Mouse (Mus musculus): ENCODE results near the gene Epha3.

Epha3 gene

DNA sequence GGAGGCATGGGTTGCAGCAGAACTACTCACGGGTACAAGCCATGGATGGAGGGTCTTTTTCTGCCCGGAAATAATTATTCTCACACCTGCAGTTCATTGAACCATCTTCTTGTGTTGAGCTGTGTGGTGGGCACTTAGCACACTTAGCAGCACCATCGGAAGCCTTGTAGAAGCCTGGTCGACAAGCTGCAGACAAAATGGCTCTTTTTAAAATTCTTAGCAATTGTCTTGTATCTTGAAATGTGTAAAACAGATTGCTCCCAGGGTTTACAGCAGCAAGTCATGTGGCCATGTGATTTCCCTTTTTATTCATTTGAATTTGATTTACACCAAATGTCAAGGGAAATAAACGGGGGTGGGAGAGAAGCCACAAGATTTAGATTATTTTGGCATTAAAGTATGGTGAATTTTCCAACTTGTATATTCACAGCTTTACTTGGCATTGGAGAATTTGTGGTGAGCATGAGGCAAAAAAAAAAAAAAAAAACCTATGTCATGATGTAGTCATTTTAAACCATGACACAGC, 210.5 kb downstream of the Epha3 start:
- no peak for DNase-seq (ENCODE audit: low read depth, low spot score)

DNA sequence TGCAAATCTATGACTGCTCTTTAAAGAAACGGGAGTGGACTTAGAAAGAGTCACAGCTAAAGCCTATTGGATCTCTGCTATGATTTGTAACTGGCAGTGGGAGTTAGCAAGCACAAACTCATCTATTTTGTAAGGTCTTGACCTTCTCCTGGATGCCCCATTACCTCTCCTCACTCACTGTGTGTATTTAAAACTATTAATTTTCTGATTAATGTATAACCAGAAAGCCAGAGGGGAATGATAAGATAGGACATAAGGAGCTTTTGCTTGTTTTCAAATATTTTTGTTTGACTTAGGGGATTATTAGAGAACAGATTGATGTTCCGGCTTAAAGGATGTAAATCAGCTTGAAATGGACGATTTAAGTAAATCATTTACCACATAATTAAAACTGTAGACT, 213.2 kb downstream of the Epha3 start:
- no peak for DNase-seq (ENCODE audit: low read depth, low spot score)

DNA sequence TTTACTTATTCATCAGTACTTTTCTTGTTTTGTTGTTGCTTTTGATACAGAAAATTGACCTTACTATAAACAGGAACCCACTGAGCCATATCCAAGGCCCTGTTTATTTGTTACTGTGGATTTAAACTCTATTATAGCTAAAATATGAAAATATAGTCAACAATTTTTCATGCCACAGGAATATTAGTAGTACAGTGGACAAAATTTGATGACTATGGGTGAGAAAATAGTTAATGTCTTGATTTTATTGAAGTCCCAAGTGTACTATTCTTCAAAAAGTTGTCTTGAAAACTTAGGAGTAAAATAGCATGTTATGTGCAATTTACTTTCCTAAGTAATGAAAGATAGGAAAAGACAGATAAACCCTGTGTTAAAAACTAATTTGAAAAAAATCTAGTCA, 217.4 kb downstream of the Epha3 start:
- DNase-seq (ENCODE audit: low read depth, low spot score), result no peak

GRCm38 (mm10) chr16:63642641-63643040, 221.3 kb downstream of the Epha3 start:
- no peak for DNase-seq (ENCODE audit: low read depth, low spot score)

DNA sequence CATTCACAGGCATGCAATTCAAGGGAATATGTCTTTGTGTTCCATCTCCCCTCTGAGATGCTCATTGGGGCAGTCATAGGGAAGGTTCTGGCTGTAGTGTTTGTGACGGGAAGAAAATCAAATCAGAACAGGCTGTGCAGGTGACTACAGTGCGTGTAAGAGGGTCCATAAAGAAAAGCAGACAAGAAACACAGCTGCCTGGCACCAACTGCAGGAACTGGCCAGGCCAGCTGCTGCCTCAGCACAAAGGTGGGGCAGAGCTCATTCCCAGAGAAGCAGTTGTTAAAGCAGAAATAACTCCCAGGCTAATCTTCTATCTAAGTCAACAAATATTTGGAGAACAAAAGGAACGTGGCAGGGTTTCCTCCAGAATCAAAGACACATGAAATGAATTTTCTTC, 222.4 kb downstream of the Epha3 start:
- DNase-seq (ENCODE audit: low read depth, low spot score), result no peak

DNA sequence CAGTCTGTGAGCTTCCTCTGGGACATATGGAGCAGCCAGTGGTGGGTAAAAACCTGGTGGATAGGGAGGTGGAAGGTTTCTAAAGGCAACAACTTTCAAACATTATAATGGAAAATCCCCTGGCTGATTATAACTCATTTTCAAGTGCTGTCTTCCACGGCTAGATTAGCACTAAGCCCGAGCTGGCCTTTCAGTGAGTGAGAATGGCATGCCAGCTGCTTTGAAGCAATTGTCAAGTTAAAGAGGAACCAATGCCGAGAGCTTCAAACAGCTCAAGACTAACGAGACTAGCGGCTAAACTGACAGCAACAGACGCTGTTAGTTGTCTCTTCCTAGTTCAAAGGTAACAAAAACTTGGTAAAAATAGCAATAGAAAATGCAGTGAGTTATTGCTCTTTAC, 225.3 kb downstream of the Epha3 start:
- no peak for DNase-seq (ENCODE audit: low read depth, low spot score)

- DNase-seq (ENCODE audit: low read depth, low spot score), result no peak
These were observed 230.2 kb downstream of the Epha3 start for GRCm38 (mm10) chr16:63633748-63634166.

GRCm38 (mm10) chr16:63625229-63625628, 238.7 kb downstream of the Epha3 start:
- DNase-seq (ENCODE audit: low read depth, low spot score), result no peak

DNA sequence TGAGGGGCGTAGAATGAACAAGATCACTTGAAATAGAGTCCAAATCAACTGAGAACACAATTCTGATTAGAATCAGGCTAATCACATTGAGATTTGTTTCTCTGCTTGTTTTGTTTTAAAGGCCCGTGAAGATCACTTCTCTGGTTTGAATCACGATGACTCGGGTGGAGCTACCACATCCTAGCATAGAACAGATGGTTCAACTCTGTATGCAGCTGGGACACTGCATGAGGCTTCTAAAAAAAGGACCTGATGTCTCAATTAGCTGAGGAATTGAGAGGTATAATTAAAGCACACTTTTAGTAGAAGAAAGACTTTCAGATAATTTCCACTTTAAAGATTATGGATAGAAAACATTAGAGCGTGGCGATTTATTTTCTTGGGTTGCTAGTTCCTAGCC, 242.1 kb downstream of the Epha3 start:
- no peak for DNase-seq (ENCODE audit: low read depth, low spot score)

- DNase-seq (ENCODE audit: low read depth, low spot score), result no peak
These were observed 248.6 kb downstream of the Epha3 start for GRCm38 (mm10) chr16:63615396-63615795.

- no peak for DNase-seq (ENCODE audit: low read depth, low spot score)
These were observed 251.0 kb downstream of the Epha3 start for GRCm38 (mm10) chr16:63613006-63613405.

- DNase-seq (ENCODE audit: low read depth, low spot score), result no peak
These were observed 263.7 kb downstream of the Epha3 start for GRCm38 (mm10) chr16:63600229-63600628.

- DNase-seq (ENCODE audit: low read depth, low spot score), result no peak
These were observed 269.3 kb downstream of the Epha3 start for GRCm38 (mm10) chr16:63594656-63595055.

DNA sequence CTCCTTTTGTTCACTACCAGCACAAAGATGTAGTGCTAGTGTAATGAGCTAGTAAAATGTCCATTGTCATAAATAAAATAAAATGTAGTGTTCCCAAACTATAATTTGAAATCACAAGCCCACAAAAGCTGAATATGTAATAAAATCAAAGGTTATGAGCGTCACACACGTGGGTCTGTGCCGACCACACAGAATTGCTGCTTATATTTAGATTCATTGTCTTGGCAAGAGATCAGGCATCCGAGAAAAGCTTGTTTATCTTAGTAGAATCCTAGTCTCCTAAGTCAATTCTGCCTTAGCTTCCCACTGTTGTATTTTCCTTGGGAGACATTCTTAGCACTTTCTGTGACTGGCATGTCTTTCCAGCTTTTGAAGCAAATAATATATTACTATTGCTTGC, 294.2 kb downstream of the Epha3 start:
- DNase-seq (ENCODE audit: low read depth, low spot score), result no peak

- peak; percentile 1 for DNase-seq (ENCODE audit: low read depth, low spot score)
These were observed 297.7 kb downstream of the Epha3 start for GRCm38 (mm10) chr16:63566106-63566836.

GRCm38 (mm10) chr16:63556410-63557146, 307.4 kb downstream of the Epha3 start:
- DNase-seq (ENCODE audit: low read depth, low spot score), result no peak

DNA sequence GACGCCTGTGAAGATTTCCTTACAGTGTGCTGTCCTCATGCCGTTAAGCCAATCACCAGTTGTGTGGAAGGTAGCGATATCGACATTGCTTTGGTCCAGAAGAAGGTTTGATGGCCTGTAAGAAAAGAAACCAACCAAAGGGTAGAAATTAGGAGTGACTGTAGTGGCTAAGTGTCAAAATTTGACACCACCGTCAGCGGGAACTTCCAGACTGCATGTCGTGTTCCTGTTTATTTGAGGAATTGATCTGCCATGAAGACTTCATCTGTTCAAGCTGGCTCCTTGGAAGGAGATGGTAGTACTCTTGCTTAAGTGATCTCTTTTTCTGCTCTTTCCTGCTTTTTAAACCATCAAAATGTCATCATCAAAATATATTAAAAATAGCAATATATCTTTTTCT, 311.4 kb downstream of the Epha3 start:
- DNase-seq (ENCODE audit: low read depth, low spot score), result no peak

GRCm38 (mm10) chr16:63539489-63539888, 324.5 kb downstream of the Epha3 start:
- no peak for DNase-seq (ENCODE audit: low read depth, low spot score)

DNA sequence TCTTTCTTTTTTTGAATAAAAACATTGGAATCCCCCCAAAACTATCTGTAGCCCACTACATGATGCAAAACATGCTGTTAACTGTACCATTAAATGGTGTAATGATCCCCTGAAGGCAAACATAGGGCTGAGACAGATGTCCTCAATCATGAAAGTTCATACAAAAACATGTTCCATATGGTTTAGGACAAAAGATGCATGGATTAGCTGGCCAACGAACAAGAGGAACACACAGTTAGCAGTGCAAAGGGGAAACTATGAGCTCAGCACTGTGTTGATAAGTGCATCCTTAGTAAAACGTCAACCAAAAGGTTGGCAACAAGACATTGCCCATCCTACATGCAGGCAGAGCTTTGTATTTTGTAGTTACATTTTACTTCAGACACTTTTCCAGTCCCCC, 335.2 kb downstream of the Epha3 start:
- DNase-seq (ENCODE audit: low read depth, low spot score), result no peak

DNA sequence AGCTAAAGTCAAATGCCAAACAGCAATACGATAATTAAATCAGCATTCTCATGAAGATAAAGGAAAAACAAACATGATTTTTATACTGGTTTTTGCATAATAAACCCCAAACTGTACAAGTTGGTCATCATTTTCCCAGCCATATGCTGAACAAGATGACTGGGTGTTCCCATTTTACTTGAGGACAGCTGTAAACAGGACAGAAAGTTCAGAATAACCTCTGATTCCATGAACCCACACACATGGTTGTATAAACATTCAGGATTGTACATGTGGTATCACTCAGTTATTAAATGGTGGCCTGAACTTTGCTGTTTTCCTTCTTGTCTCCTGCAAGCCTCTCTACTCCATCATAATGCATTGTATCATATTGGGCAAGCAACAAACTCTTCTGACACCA, 346.3 kb downstream of the Epha3 start:
- DNase-seq (ENCODE audit: low read depth, low spot score), result no peak

- no peak for DNase-seq (ENCODE audit: low read depth, low spot score)
These were observed 353.9 kb downstream of the Epha3 start for GRCm38 (mm10) chr16:63510069-63510468.

- no peak for DNase-seq (ENCODE audit: low read depth, low spot score)
These were observed 357.5 kb downstream of the Epha3 start for GRCm38 (mm10) chr16:63506437-63506836.

DNA sequence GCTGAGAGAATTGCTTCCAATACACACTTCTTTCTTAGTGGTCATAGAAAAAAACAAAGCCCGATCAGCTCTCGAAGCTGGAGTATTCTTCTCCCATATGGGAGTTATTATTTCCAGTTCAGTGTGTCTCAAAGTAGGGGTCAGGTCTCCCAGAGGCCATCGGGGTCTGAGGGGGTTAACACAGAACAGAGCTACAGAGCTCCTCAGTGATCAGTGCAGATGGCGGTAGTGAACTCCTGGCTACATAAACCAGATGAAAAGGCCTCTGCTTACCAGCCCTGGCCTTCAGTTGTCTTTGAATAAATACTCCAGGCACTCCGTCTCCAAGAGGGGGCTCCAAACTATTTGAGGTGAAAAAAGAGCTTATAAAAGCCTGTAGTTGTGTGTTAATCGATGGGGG, 362.5 kb downstream of the Epha3 start:
- DNase-seq (ENCODE audit: low read depth, low spot score), result no peak

All from ZHBTc4 (cell line).